Mouse (Mus musculus) adrenal gland, adult 2 months (tissue): Measurements from ENCODE around the gene Nudt22. TPM values are rescaled to one million over a fixed set of nuclear protein-coding genes. Genes with fewer than 3 reads are reported as not detected.

Experiments
- DNase-seq: peaks from one replicate; pipeline ENCODE4 v3.0.0; 2021
- long read RNA-seq: library from polyadenylated mRNA; stranded (forward); transcript quantifications from one replicate; pipeline ENCODE4 v2.0.0, GENCODE M21; 2021
- polyA plus RNA-seq: library from polyadenylated mRNA; depleted of rRNA; stranded (reverse); fragments of >200 nt; gene quantifications from 2 replicates; pipeline ENCODE4 v1.2.3, GENCODE M21; 2012; rRNA removed
- total RNA-seq, 2 experiments: library from RNA; stranded (reverse); gene quantifications; 2 replicates each; pipeline ENCODE4 v1.2.3; 2021

Nudt22 gene
- 10 to 100 TPM; 28.3 to 40.7 TPM for total RNA-seq
- polyA plus RNA-seq, result 122 and 130 TPM in 2 replicates
- long read RNA-seq, transcript Nudt22-201 (6 exons, 1,000 nt), result major isoform, 30 of 40 reads
- long read RNA-seq, partial matches to known transcripts, result 4 of 40 reads
- long read RNA-seq, other reads (novel, unspliced or antisense), result 5 of 40 reads

DNA sequence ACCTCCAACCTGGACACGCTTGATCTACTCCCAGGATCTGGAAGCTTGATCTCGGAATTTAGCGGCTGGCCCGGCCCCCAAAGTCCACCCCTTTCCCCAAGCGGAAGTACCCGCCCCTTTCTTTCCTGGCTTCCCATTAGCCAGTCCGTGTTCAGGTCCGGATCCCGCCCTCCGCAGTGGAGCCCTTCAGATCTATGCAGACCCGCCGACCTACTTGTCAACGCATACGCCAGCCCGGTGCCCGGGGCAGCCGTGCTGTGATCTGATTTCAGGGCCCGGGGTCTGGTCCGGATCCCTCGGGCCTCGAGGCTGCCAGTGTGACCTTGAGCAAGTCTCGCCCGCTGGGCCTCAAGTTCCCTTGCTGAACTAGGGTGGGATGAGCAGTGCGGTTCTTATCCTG lies at the start of gene Nudt22, which contains the start of gene Trpt1:
Gene Nudt22, minus strand, starts transcription at position 112 of the 400 bp plus-strand sequence.
Gene Trpt1, plus strand, starts transcription at position 126 of the 400 bp plus-strand sequence.
- DNase-seq, result peak; percentile 95

DNA sequence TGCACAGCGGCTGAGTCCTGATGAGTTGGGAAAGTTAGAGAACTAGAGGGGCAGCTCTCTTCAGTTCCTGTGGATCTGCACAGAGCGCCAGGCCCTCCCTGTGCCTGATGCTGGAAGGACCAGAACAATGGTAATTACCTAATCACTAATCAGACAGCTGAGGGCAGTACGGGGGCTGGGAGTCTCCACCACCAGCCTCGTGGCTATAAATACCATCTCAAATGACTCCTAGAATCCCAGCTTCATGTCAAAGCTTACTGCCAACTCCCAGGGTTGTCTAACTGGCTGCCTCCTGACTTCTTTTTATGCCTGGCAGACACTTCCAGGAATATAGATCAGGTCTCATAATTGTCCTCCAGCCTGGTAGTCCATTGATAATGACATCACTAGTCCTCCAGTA lies 48.8 kb upstream of the Nudt22 start:
- DNase-seq, result no peak

DNA sequence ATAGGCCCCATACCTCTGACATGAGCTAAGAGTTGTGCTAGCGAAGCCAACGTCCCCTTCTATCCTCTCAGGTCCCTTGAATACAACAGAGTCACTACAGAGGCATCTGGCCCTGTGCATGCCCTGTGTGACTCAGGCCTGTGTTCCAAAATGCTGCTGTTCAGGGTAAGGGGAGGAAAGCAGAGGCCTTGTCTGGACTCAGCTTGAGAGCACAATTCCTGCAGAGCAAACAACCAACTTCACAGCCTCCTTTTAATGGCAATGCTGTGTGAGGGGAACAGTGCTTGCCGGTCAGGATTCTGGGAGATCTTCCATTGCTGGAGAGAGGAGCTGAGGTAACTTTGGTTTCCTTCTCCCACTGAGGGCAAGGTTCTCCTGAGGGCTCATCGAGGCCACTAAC lies 48.4 kb upstream of the Nudt22 start:
- no peak for DNase-seq

GRCm38 (mm10) chr19:7041171-7041570 lies 45.3 kb upstream of the Nudt22 start:
- DNase-seq, result no peak

DNA sequence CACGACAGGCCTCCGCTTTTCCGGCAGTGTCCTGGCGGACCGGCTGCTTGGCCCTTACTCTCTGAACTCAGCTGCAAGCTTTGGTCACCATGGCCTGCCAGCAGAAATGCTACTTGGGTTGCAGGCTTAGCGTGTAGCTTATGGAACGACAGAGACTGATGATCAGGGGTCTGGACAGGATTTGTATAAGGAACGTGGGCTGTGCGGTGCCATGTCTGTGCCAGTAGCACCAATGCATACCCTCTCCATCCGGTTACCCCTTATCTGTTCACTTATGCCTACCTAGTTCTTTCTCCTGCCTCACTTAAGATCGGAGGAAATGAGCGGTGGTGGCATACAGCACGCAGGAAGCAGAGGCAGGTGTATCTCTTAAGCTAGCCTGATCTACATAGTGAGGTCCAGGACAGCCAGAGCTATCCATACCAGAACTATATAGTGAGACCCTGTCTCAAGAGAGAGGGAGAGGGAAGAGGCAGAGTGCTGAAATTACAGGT lies 44.8 kb upstream of the Nudt22 start:
- no peak for DNase-seq

DNA sequence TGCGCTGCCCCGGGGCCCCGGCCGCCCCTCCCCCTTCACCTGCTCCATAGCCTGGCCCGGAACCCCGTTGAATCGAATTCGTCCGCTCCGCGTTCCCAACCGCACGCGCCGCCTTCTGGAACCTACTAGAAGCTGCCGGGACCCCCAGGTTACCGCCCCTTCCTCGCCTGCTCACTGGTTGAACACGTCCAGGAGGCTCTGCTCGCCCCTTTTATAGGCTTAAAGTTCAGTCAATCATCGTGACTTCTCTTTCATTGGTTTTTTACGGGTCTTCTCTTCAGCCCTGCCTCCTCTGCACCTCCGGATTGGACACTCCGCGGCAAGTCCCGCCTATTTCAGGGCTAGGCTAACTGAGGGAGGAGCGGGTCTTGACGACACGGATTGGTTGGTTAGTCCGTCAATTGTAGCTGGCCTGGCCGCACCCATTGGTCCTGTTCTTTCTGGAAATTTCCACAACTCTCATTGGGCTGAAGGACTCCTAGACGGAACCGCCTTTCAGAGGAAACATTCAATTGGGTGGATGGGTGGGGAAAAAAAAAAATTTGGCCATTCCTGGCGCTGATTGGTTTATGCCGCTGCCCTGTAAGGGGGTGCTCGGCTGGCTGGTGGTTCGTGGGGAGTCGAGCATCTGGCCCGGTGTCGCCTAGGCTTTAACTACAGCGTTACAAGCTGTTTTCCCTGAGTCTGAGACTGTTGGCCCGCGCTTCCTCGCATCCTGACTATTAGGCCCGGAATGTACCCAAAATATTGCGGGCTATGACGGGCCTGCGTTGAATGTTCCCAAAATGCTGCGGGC lies 44.1 kb upstream of the Nudt22 start, which contains the start of gene Stip1:
Gene Stip1, minus strand, starts transcription at position 127 of the 796 bp plus-strand sequence.
- DNase-seq, result peak; percentile 100

DNA sequence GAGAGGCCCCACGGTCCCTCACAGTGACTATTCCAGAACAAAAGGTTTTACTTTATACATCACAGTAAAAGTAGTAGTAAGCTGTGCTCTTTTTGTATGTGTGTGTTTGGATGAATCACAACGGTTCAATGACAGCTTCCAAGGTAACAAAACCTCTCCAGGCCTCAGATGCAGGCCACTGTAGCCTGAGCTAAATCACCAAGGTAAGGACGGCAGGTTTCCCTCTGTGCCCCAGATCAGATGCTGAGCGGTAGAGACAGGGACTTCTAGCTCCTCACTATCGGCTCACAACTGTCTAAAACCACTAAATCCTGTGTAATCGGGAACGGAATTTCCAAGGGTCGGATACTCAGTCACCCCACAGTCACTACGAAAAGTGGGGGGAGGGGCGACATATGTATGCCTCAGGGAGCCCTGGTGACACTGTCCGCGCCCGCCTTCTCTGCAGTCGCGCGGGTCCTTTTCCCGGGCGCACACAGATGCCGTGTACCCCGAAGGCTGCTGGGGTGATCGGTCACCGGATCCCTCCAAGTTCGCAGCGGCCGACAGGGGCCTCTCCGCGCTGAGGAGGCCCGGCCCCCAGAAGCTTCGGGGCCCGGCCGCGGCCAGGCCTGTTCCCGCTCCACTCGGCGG lies 43.3 kb upstream of the Nudt22 start:
- DNase-seq, result peak; percentile 77

- DNase-seq, result no peak
These were observed 38.1 kb upstream of the Nudt22 start for GRCm38 (mm10) chr19:7034006-7034405.

- no peak for DNase-seq
These were observed 33.6 kb upstream of the Nudt22 start for GRCm38 (mm10) chr19:7029531-7029930.

DNA sequence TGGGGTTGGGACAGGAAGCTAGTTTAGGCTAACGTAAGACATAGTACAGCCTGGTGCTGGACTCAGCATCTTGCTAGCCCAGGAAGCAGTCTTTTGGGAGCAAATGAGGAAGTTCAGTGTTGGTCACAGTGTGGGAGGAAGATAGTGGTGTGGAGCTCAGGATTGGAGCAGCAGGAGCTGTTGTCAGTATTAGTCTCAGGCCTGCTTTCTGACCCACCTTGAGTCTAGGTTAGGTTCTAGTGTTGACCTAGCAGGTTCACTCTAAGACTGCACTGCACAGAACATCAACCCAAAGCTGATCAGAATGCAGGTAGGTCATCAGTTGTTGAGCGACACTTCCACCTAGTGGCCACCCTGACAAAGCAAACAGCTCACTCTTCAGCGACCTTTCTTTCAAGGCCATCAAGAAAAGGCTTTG lies 24.3 kb upstream of the Nudt22 start:
- DNase-seq, result peak; percentile 77

- DNase-seq, result peak; percentile 44
These were observed 23.3 kb upstream of the Nudt22 start, which contains the start of gene Fermt3 for GRCm38 (mm10) chr19:7019191-7019590. Gene Fermt3, minus strand, starts transcription at chr19:7019469.

DNA sequence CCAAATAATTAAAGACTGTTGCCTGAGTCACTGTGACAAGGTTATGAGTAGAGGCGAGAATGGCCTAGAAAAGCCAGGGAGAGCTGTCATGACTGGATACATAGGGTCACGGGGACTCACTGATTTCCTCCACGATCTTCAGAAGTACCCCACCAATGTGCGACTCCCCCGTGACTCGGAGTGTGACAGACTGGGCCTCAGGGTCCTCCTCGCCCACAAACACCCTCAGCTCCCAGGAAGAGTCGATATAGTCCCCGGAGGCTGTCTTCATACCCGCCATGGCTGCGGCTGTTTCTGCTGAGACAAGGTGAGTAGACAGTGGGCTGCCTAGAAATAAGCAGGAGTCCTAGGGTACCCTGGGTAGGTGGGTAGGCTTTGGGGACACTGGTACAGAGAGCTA lies 22.6 kb upstream of the Nudt22 start:
- no peak for DNase-seq

GRCm38 (mm10) chr19:7017541-7018457 lies 21.9 kb upstream of the Nudt22 start:
- DNase-seq, result no peak

DNA sequence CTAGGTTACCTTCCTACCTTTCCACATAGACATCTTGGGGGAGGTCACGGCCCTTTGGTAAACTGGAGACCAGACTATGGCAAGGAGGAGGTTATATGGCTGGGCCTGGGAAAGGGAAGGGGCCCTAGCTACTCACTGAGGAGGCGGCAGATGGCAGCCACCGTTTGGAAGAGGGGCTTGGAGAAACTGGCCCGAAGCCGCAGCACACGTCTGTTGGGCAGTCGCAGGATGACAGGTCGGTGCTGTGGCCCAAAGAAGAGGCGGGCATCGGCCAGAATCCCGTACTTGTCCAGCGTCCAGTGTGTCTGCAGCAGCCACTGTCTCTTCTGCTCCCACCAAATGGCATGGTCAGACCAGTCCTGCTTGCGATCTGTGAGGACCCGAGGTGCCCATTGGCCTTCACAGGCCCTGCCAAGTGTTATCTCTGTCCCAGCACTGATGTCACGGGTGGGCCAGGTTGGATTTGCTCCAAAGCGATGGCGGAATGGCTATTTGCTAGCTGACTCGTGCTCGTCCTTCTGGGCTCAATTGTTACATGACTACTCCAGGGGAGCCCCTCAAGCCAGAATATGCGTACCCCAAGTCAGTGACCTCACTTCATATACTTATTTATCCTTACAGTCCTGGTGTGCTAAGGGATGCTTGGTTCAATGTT lies 18.7 kb upstream of the Nudt22 start:
- no peak for DNase-seq

DNA sequence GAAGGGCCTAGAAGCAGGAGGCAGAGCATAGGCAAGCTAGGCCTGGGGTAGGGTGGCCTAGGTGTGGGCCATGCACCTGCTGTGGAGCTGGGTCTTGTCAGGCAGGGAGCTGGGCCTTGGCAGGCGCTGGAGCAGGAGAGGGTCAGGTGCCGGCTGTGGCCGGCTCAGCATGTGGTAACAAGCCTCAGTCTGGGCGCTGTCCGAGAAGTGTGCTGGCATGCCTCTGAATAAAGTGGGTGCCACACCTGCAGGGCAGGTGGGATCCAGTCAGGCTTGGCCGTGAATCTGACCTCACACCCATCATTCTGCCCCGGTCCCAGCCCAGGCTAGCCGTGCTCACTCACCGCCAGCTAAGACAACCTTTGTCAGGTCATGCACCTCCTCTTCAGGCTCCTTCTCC lies 18.1 kb upstream of the Nudt22 start:
- no peak for DNase-seq

DNA sequence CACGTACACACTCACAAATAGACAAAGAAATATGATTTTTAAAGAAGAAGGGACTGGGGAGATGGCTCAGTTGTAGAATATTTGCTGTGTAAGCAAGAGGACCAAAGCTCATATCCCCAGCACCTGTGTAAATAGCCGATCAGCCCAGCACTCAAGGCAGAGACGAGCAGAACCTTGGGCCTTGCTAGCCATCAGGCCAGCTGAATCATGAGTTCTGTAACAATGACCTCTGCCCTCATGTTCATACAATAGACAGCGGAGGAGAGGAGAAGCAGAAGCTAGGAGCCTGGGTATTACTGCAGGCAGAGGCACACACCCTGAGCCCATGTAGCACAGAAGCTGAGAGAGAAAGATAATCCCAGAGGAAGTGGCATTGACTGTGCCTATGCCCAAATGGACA lies 16.5 kb upstream of the Nudt22 start:
- DNase-seq, result peak; percentile 20

GRCm38 (mm10) chr19:7006892-7007593 lies 11.1 kb upstream of the Nudt22 start:
- DNase-seq, result no peak

DNA sequence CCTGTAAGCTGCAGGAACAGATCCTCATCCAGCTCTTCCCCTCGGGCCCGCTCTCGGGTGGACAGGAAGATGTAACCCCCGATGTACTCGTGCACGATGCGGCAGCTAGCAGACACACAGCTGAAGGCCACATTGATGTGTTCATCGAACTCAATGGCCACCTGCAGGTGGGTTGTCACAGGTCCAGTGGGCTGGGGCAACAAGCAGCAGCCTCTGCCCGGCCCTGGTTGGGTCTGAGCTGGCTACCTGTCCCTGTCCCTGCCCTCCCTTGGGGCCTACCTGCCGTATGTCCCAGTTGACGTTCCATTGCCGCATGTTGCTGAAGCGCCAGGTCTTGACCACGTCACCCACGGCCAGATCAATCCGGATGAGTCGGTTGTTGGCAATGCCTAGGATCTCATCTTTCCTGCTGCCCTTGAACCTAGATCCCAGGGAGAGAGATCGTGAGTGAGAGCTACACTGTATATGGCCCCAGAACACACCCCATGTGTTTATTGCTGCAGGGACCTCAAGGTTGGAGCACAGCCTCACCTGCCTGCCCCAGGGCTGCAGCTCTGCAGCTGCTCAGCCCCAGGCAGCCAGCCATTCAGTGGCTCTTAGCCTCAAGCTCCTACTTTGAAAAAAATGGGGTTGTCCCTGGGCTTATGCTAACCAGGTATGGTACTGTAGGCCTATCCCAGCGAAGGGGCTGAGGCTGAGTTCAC lies 3.6 kb upstream of the Nudt22 start:
- DNase-seq, result no peak

- DNase-seq, result peak; percentile 4
These were observed 1.9 kb upstream of the Nudt22 start for GRCm38 (mm10) chr19:6997721-6998290.
